Mouse (Mus musculus): ENCODE data around the gene Atp8a1. TPM values are rescaled to one million over a fixed set of nuclear protein-coding genes. Genes with fewer than 3 reads are reported as not detected.
A peak's percentile ranks its signal among the peaks of the same experiment; 100 is the strongest.

The Atp8a1 gene
- polyA plus RNA-seq, 1 experiment from 2014 or later, result 17.8 TPM

GRCm38 (mm10) chr5:67643537-67644255, 203.5 kb downstream of the Atp8a1 start:
- Histone ChIP-seq H3K27ac (ENCODE audit: low read depth, low read length) (no peak overlapping the region), H3K4me2 (replicated peaks; ENCODE audit: low read depth, low read length) (no peak overlapping the region), H3K9ac (ENCODE audit: low read depth, low read length) (no peak overlapping the region), H3K27me3 (ENCODE audit: control insufficient read depth, insufficient read depth, low read length) (no peaks in the 10 kb centered on the region), H3K9me3 (ENCODE audit: control insufficient read depth, low read length) (no peaks in the 10 kb centered on the region), H3K4me1 (ENCODE audit: control insufficient read depth, insufficient read depth, low read length) (peaks cover 12% of the 10 kb centered on the region; the same call in 1 of the 2 replicates), H3K36me3 (ENCODE audit: control insufficient read depth, insufficient read depth, low read length) (no peaks in the 10 kb centered on the region), H3K4me3 (ENCODE audit: low read length) (no peak overlapping the region)
- WGBS, result 90% methylated on average over 5 of the region's 5 CpGs
- ATAC-seq (ENCODE audit: low FRiP score, low TSS enrichment), result no peak

DNA sequence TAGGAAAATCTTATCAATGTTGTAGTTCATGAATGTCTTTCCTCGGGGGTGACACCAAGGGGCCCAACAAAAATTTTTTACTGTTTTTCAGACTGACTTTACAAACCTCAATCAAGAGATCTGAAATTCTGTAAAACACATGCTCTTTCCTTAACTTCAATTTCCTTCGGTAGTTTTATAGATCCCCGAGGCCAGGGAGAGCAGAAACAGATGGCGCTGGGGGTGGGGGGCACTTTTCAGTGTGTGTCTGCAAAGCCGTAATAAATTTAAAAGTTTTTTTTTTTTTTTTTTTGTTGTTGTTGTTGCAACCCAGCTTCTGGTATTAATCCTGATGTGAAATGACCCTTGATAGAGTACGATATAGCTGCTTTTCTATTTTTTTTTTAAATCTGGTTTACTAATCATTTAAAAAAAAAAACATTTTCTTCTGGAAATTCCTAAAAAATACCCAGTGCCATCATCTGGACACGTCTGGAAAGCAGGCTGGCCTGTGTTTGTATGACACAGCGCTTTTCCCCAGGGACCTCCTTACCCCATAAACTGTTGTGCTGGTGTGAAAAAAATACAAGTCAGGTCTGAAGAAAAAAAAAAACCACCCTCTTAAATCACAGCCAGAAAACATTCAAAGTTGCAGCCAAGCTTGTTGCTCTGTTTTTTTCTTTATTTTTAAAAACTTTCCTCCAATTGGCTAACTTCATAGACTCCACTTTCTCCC, 205.7 kb downstream of the Atp8a1 start:
- Histone ChIP-seq H3K9me3 (ENCODE audit: control insufficient read depth, low read length) (no peaks in the 10 kb centered on the region), H3K4me3 (ENCODE audit: low read length) (no peak overlapping the region), H3K36me3 (ENCODE audit: control insufficient read depth, insufficient read depth, low read length) (no peaks in the 10 kb centered on the region), H3K27ac (ENCODE audit: low read depth, low read length) (no peak overlapping the region), H3K4me2 (replicated peaks; ENCODE audit: low read depth, low read length) (no peak overlapping the region), H3K4me1 (ENCODE audit: control insufficient read depth, insufficient read depth, low read length) (peaks cover 12% of the 10 kb centered on the region; the same call in 1 of the 2 replicates), H3K27me3 (ENCODE audit: control insufficient read depth, insufficient read depth, low read length) (no peaks in the 10 kb centered on the region), H3K9ac (ENCODE audit: low read depth, low read length) (no peak overlapping the region)
- WGBS, result 22% methylated on average over 8 of the region's 8 CpGs
- peak; percentile 47 for ATAC-seq (ENCODE audit: low FRiP score, low TSS enrichment)

- H3K27me3 ChIP-seq (ENCODE audit: control insufficient read depth, insufficient read depth, low read length), result no peaks in the 10 kb centered on the region
- peak; percentile 53 for ATAC-seq (ENCODE audit: low FRiP score, low TSS enrichment)
- H3K9ac ChIP-seq (ENCODE audit: low read depth, low read length), result no peak overlapping the region
- no peak overlapping the region for H3K4me3 ChIP-seq (ENCODE audit: low read length)
- no peak overlapping the region for H3K4me2 ChIP-seq (replicated peaks; ENCODE audit: low read depth, low read length)
- WGBS, result 54% methylated on average over 8 of the region's 8 CpGs
- peak overlapping the region; percentile 73; the same call in 1 of the 2 replicates for H3K27ac ChIP-seq (ENCODE audit: low read depth, low read length)
- H3K9me3 ChIP-seq (ENCODE audit: control insufficient read depth, low read length), result no peaks in the 10 kb centered on the region
- H3K36me3 ChIP-seq (ENCODE audit: control insufficient read depth, insufficient read depth, low read length), result no peaks in the 10 kb centered on the region
- peaks cover 12% of the 10 kb centered on the region; the same call in 1 of the 2 replicates for H3K4me1 ChIP-seq (ENCODE audit: control insufficient read depth, insufficient read depth, low read length)
Observed at GRCm38 (mm10) chr5:67640596-67641312, 206.5 kb downstream of the Atp8a1 start.

GRCm38 (mm10) chr5:67634339-67634738, 212.9 kb downstream of the Atp8a1 start:
- H3K27me3 ChIP-seq (ENCODE audit: control insufficient read depth, insufficient read depth, low read length), result no peaks in the 10 kb centered on the region
- peaks cover 14% of the 10 kb centered on the region for H3K4me1 ChIP-seq (ENCODE audit: control insufficient read depth, insufficient read depth, low read length)
- no peak for ATAC-seq (ENCODE audit: low FRiP score, low TSS enrichment)
- no peaks in the 10 kb centered on the region for H3K9me3 ChIP-seq (ENCODE audit: control insufficient read depth, low read length)
- no peak overlapping the region for H3K4me3 ChIP-seq (ENCODE audit: low read length)
- no peak overlapping the region for H3K9ac ChIP-seq (ENCODE audit: low read depth, low read length)
- H3K36me3 ChIP-seq (ENCODE audit: control insufficient read depth, insufficient read depth, low read length), result no peaks in the 10 kb centered on the region
- 35% methylated on average over 3 of the region's 3 CpGs for WGBS
- H3K4me2 ChIP-seq (replicated peaks; ENCODE audit: low read depth, low read length), result no peak overlapping the region
- no peak overlapping the region; the same call in 1 of the 2 replicates for H3K27ac ChIP-seq (ENCODE audit: low read depth, low read length)

- no peak overlapping the region for H3K27ac ChIP-seq (ENCODE audit: low read depth, low read length)
- 24% methylated on average over 10 of the region's 10 CpGs for WGBS
Observed at GRCm38 (mm10) chr5:67633831-67634268, 213.4 kb downstream of the Atp8a1 start.

DNA sequence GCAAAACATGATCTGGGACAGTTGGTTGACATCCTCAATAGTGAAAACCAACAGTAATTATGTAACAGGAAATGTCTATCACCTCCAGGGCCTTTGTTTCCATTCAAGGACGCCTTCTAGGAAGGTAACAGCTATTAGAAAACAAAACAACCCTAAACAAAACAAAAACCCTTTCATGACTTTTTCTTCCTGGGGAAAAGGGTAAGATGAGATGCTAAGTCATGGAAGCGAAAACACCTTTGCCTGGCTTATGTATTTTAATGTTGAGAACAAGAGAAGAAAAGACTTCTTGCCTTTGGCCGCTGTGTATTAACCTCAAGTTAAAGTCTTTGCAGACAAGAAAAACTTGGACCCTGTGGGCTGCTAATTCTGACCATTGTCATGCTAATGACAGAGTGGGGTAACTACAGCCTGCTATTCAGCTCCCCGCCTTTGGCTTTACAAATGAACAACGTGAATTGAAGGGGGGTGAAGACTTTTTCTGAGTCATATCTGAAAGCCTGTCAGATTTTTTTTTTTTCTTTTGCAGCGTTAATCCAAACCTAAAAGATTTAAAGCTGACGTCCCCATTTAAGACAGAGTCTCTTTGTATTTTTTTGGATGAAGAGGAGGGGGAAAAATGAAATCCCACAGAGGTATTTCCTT, 214.0 kb downstream of the Atp8a1 start:
- Histone ChIP-seq H3K4me1 (ENCODE audit: control insufficient read depth, insufficient read depth, low read length) (peaks cover 14% of the 10 kb centered on the region), H3K27me3 (ENCODE audit: control insufficient read depth, insufficient read depth, low read length) (no peaks in the 10 kb centered on the region), H3K36me3 (ENCODE audit: control insufficient read depth, insufficient read depth, low read length) (no peaks in the 10 kb centered on the region), H3K27ac (ENCODE audit: low read depth, low read length) (no peak overlapping the region), H3K4me2 (replicated peaks; ENCODE audit: low read depth, low read length) (no peak overlapping the region), H3K9me3 (ENCODE audit: control insufficient read depth, low read length) (no peaks in the 10 kb centered on the region), H3K4me3 (ENCODE audit: low read length) (no peak overlapping the region), H3K9ac (ENCODE audit: low read depth, low read length) (no peak overlapping the region)
- no peak for ATAC-seq (ENCODE audit: low FRiP score, low TSS enrichment)
- 33% methylated on average over 7 of the region's 7 CpGs for WGBS

More at GRCm38 (mm10) chr5:67633831-67634268, 213.4 kb downstream of the Atp8a1 start:
- no peaks in the 10 kb centered on the region for H3K36me3 ChIP-seq (ENCODE audit: control insufficient read depth, insufficient read depth, low read length)
- H3K4me2 ChIP-seq (replicated peaks; ENCODE audit: low read depth, low read length), result no peak overlapping the region
- no peak overlapping the region for H3K9ac ChIP-seq (ENCODE audit: low read depth, low read length)
- no peaks in the 10 kb centered on the region for H3K27me3 ChIP-seq (ENCODE audit: control insufficient read depth, insufficient read depth, low read length)
- ATAC-seq (ENCODE audit: low FRiP score, low TSS enrichment), result no peak
- H3K9me3 ChIP-seq (ENCODE audit: control insufficient read depth, low read length), result no peaks in the 10 kb centered on the region
- no peak overlapping the region for H3K4me3 ChIP-seq (ENCODE audit: low read length)
- peaks cover 14% of the 10 kb centered on the region for H3K4me1 ChIP-seq (ENCODE audit: control insufficient read depth, insufficient read depth, low read length)

GRCm38 (mm10) chr5:67631261-67631660, 216.0 kb downstream of the Atp8a1 start:
- no peak overlapping the region for H3K9ac ChIP-seq (ENCODE audit: low read depth, low read length)
- WGBS, result 96% methylated on average over 12 of the region's 12 CpGs
- peaks cover 18% of the 10 kb centered on the region for H3K4me1 ChIP-seq (ENCODE audit: control insufficient read depth, insufficient read depth, low read length)
- H3K27me3 ChIP-seq (ENCODE audit: control insufficient read depth, insufficient read depth, low read length), result no peaks in the 10 kb centered on the region
- H3K4me2 ChIP-seq (replicated peaks; ENCODE audit: low read depth, low read length), result no peak overlapping the region
- H3K9me3 ChIP-seq (ENCODE audit: control insufficient read depth, low read length), result no peaks in the 10 kb centered on the region
- no peaks in the 10 kb centered on the region for H3K36me3 ChIP-seq (ENCODE audit: control insufficient read depth, insufficient read depth, low read length)
- no peak overlapping the region for H3K4me3 ChIP-seq (ENCODE audit: low read length)
- H3K27ac ChIP-seq (ENCODE audit: low read depth, low read length), result no peak overlapping the region
- ATAC-seq (ENCODE audit: low FRiP score, low TSS enrichment), result no peak

GRCm38 (mm10) chr5:67629861-67630260, 217.4 kb downstream of the Atp8a1 start:
- Histone ChIP-seq H3K4me1 (ENCODE audit: control insufficient read depth, insufficient read depth, low read length) (peaks cover 18% of the 10 kb centered on the region), H3K27me3 (ENCODE audit: control insufficient read depth, insufficient read depth, low read length) (no peaks in the 10 kb centered on the region), H3K27ac (ENCODE audit: low read depth, low read length) (no peak overlapping the region), H3K9ac (ENCODE audit: low read depth, low read length) (no peak overlapping the region), H3K4me2 (replicated peaks; ENCODE audit: low read depth, low read length) (no peak overlapping the region), H3K9me3 (ENCODE audit: control insufficient read depth, low read length) (no peaks in the 10 kb centered on the region), H3K4me3 (ENCODE audit: low read length) (no peak overlapping the region), H3K36me3 (ENCODE audit: control insufficient read depth, insufficient read depth, low read length) (no peaks in the 10 kb centered on the region)
- WGBS, result 71% methylated on average over 6 of the region's 6 CpGs
- peak; percentile 32; the same call in 1 of the 2 replicates for ATAC-seq (ENCODE audit: low FRiP score, low TSS enrichment)

Data from kidney, embryonic 14.5 days (tissue).